Mouse (Mus musculus) neural tube, embryonic 12.5 days (tissue): Measurements from ENCODE around the gene Polr2j. TPM values are rescaled to one million over a fixed set of nuclear protein-coding genes. Genes with fewer than 3 reads are reported as not detected.
"Not testable (repeated sequence)": the region's sequence is repeated elsewhere in the genome, so short reads cannot be mapped to it uniquely, and the experiment has no call there.

Experiments
- ATAC-seq: fragments of 200-750 bp; cut with Nextera tagmentation; 2 replicates; pipeline ENCODE4 v1.8.0; 2017; ENCODE audit warnings: low read depth, mild to moderate bottlenecking, moderate TSS enrichment, moderate library complexity; ENCODE audit not compliant: low FRiP score
- H3K27ac ChIP-seq: fragments of 300-500 bp; sonication (generic); 2 replicates; pipeline ENCODE4 v1.5.1; 2016
- H3K27me3 ChIP-seq: fragments of 300-500 bp; sonication (generic); replicated peaks from 2 replicates; pipeline ENCODE4 v1.6.1; 2016; ENCODE audit warnings: mild to moderate bottlenecking
- H3K36me3 ChIP-seq: fragments of 300-500 bp; sonication (generic); 2 replicates; pipeline ENCODE4 v1.6.1; 2016; ENCODE audit warnings: mild to moderate bottlenecking
- H3K4me1 ChIP-seq: fragments of 300-500 bp; sonication (generic); 2 replicates; pipeline ENCODE4 v1.6.1; 2016
- H3K4me2 ChIP-seq: fragments of 300-500 bp; sonication (generic); replicated peaks from 2 replicates; pipeline ENCODE4 v1.6.1; 2016; ENCODE audit warnings: mild to moderate bottlenecking
- H3K4me3 ChIP-seq: fragments of 300-500 bp; sonication (generic); 2 replicates; pipeline ENCODE4 v1.5.1; 2016
- H3K9ac ChIP-seq: fragments of 300-500 bp; sonication (generic); 2 replicates; pipeline ENCODE4 v1.6.1; 2016; ENCODE audit warnings: mild to moderate bottlenecking
- H3K9me3 ChIP-seq: fragments of 300-500 bp; sonication (generic); 2 replicates; pipeline ENCODE4 v1.6.1; 2016; ENCODE audit warnings: mild to moderate bottlenecking
- WGBS: fragments of 180-500 bp; shearing (Covaris S2); methylation state at CpG from one replicate; pipeline ENCODE4 v1.1.7; 2016; 5-methylcytosine and 5-hydroxymethylcytosine counted together
- polyA plus RNA-seq: library from polyadenylated mRNA; unstranded; fragments of >200 nt; fragmentation: Nextera tagmentation; extraction: Ambion mirVana; gene quantifications from 2 replicates; pipeline ENCODE4 v1.2.1, GENCODE M21; 2016

The Polr2j gene
- polyA plus RNA-seq, 1 experiment from 2014 or later: 234 TPM

DNA sequence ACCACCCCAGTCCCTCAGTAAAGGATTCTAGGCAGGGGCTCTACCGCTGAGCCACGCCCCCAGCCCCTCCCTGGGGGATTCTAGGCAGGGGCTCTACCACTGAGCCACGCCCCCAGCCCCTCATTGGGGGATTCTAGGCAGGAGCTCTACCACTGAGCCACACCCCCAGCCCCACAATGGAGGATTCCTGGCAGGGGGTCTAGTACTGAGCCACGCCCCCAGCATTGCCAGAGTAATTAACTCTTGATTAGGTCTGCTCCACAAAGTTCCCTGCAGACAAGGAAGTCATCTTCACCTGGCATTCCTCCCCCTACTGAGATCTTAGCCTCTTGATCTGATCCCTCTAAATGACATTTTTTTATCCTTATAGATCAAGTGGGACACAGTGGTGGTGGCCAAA is 2.9 kb upstream of the Polr2j start:
- not testable (repeated sequence) for H3K9me3 ChIP-seq, H3K9ac ChIP-seq, H3K27ac ChIP-seq, H3K27me3 ChIP-seq, H3K4me3 ChIP-seq, H3K36me3 ChIP-seq, ATAC-seq, H3K4me2 ChIP-seq
- 40% methylated on average over 4 of the region's 4 CpGs for WGBS
- H3K4me1 ChIP-seq: peaks cover 18% of the 10 kb centered on the region

DNA sequence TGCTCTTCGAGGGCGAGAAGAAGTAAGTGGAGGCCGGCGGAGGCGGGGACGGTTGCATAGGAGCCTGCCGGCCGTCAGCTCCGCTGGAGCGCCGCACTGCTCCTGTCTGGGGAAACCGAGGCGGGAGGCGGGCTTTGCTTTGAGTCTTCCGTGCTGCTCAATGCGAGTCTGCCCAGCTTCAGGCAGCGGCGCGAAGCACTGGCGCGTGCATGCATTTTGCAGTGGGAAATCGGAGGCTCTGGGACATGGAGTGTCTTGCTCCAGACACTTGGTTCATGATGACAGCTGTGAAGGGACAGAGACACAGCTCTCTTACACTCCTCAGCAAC is 317 bp downstream of the Polr2j start:
- H3K27me3 ChIP-seq: no peaks in the 10 kb centered on the region
- no peak overlapping the region for H3K27ac ChIP-seq
- peaks cover 16% of the 10 kb centered on the region for H3K36me3 ChIP-seq
- H3K4me3 ChIP-seq: peak overlapping the region; percentile 90
- peak overlapping the region; percentile 80 for H3K9ac ChIP-seq
- peak overlapping the region; percentile 91 for H3K4me2 ChIP-seq
- WGBS: under 1% methylated on average over 22 of the region's 22 CpGs
- peaks cover 21% of the 10 kb centered on the region for H3K4me1 ChIP-seq
- no peaks in the 10 kb centered on the region for H3K9me3 ChIP-seq
- ATAC-seq: peak; percentile 53

DNA sequence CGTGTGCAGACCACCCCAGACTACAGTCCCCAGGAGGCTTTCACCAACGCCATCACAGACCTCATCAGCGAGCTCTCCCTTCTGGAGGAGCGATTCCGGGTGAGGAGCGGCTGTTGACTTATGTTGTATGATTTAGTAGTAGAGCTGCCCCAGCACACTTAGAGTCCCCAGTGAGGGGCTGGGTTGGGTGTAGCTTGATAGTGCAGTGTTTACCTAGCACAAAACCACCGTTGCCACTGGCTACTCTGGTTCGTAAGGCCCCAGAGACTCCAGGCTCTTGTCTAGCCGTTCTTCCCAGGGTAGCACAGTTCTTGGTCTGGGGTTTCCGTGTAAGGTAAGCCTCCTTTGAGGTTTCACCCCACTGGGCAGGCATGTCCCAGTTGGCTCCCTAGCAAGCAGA is 5.7 kb downstream of the Polr2j start:
- Histone ChIP-seq H3K9ac (no peak overlapping the region), H3K36me3 (peaks cover 58% of the 10 kb centered on the region), H3K4me3 (no peak overlapping the region), H3K27ac (no peak overlapping the region), H3K9me3 (no peaks in the 10 kb centered on the region), H3K4me1 (peaks cover 12% of the 10 kb centered on the region), H3K4me2 (no peak overlapping the region), H3K27me3 (no peaks in the 10 kb centered on the region)
- ATAC-seq: no peak
- WGBS: 89% methylated on average over 10 of the region's 10 CpGs

- Histone ChIP-seq H3K9me3 (no peaks in the 10 kb centered on the region), H3K36me3 (peaks cover 42% of the 10 kb centered on the region), H3K27ac (no peak within 1 kb of the TSS), H3K27me3 (no peaks in the 10 kb centered on the region), H3K9ac (peak within 1 kb of the TSS; percentile 74), H3K4me1 (peaks cover 20% of the 10 kb centered on the region), H3K4me2 (peak within 1 kb of the TSS; percentile 88), H3K4me3 (peak within 1 kb of the TSS; percentile 59)
- peak; percentile 92 for ATAC-seq
- WGBS: 1% methylated on average over 60 of the region's 60 CpGs
Measured at GRCm38 (mm10) chr5:136135571-136136291, 19.3 kb downstream of the Polr2j start, which contains the start of the genes Lrwd1 and Alkbh4. Gene Lrwd1, minus strand, starts transcription at chr5:136136074. Gene Alkbh4, plus strand, starts transcription at chr5:136136146.

DNA sequence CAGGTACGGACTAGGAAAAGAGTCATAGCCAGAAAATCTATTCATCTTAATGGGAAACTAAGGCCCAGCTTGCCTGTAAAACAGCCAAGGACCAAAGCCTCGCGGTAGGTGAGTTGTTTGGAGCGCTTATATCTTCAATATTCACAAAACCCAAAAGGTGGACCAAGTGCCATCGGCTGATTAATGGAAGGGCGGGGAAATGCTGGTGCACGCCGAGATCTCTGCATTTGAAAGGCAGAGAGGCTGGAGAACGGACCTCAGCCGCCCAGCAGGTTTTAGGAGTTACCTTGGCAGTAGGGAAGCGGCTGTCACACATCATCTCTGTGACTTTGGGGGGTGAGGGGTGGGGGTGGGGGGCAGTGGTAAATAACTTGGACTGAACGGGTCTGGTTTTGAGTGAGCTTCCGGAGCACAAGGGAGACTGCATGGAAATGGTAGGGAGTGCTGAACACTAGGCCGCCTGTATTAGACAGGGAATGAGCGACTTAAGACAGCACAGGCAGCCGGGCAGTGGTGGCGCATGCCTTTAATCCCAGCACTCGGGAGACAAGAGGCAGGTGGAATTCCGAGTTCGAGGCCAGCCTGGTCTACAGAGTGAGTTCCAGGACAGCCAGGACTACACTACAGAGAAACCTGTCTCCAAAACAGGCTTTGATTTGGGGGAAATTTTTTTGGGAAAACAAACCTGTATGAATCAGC is 20.0 kb downstream of the Polr2j start:
- Histone ChIP-seq H3K27ac (no peak overlapping the region), H3K36me3 (peaks cover 43% of the 10 kb centered on the region), H3K4me3 (peak overlapping the region; percentile 59), H3K27me3 (no peaks in the 10 kb centered on the region), H3K4me1 (peaks cover 20% of the 10 kb centered on the region), H3K4me2 (peak overlapping the region; percentile 88), H3K9ac (peak overlapping the region; percentile 74), H3K9me3 (no peaks in the 10 kb centered on the region)
- 11% methylated on average over 20 of the region's 20 CpGs for WGBS
- ATAC-seq: no peak

DNA sequence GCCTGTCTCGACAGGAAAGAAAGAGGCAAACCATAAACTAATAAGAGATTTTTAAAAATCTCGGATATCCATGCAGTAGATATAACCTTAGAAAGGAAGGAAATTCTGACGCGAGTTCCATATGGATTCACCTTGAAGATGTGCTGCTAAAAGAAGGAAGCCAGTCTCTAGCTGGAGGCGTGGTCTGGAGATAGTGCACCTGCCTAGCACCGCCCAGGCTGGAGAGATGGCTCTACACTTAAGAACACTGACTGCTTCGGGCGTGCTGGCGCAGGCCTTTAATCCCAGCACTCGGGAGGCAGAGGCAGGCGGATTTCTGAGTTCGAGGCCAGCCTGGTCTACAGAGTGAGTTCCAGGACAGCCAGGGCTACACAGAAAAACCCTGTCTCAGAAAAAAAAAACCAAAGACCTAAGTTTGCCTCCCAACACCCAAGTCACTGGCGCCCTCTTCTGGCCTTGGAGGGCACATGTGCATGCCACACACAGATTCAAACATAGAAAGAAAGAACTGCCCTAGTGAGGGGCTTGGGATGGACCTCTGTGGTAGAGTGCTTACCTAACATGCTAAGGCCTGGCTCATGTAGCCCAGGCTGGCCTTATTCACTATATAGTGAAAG is 21.3 kb downstream of the Polr2j start:
- no peak overlapping the region for H3K4me2 ChIP-seq
- ATAC-seq: no peak
- H3K27ac ChIP-seq: no peak overlapping the region
- no peaks in the 10 kb centered on the region for H3K9me3 ChIP-seq
- H3K4me1 ChIP-seq: peaks cover 20% of the 10 kb centered on the region
- no peaks in the 10 kb centered on the region for H3K27me3 ChIP-seq
- H3K36me3 ChIP-seq: peaks cover 42% of the 10 kb centered on the region
- 78% methylated on average over 13 of the region's 13 CpGs for WGBS
- no peak overlapping the region for H3K9ac ChIP-seq
- no peak overlapping the region for H3K4me3 ChIP-seq

DNA sequence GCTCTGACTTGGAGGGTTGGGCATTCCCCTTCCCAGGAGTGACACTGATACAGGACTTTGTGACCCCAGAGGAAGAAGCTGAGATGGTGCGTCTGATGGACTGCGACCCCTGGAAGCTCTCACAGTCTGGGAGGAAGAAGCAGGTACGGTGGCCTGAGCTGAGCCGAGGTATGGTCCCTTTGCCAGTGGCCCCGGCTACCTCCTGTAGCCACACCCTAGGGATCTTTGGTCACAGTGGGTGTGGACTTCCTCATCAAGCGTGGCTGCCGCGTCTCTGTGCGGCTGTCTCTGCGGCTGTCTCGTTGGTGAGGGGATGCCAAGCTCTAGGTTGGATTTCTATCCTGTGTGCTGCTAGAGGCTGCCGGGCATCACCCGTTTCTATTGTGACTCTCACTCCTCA is 23.0 kb downstream of the Polr2j start:
- no peak overlapping the region for H3K9ac ChIP-seq
- H3K4me2 ChIP-seq: no peak overlapping the region
- no peak overlapping the region for H3K27ac ChIP-seq
- H3K4me3 ChIP-seq: no peak overlapping the region
- WGBS: 96% methylated on average over 13 of the region's 13 CpGs
- no peak for ATAC-seq
- H3K9me3 ChIP-seq: no peaks in the 10 kb centered on the region
- no peaks in the 10 kb centered on the region for H3K27me3 ChIP-seq
- H3K4me1 ChIP-seq: peaks cover 20% of the 10 kb centered on the region
- peaks cover 36% of the 10 kb centered on the region for H3K36me3 ChIP-seq

DNA sequence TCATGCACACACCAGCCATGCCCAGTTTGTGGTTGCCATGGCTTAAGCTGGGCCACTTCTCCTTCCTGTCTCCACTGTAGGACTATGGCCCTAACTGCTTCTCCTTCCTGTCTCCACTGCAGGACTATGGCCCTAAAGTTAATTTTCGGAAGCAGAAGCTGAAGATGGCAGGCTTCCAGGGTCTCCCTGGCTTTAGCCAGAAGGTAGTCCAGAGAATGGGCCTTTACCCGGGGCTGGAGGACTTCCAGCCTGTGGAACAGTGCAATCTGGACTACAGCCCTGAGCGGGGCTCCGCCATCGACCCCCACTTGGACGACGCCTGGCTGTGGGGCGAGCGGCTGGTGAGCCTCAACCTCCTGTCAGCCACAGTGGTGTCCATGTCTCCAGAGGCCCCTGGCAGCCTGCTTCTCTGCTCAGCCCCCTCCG is 23.6 kb downstream of the Polr2j start:
- Histone ChIP-seq H3K9me3 (no peaks in the 10 kb centered on the region), H3K9ac (no peak overlapping the region), H3K27ac (no peak overlapping the region), H3K4me2 (no peak overlapping the region), H3K4me1 (peaks cover 13% of the 10 kb centered on the region), H3K4me3 (no peak overlapping the region), H3K36me3 (peaks cover 36% of the 10 kb centered on the region), H3K27me3 (no peaks in the 10 kb centered on the region)
- WGBS: 92% methylated on average over 10 of the region's 10 CpGs
- no peak for ATAC-seq

DNA sequence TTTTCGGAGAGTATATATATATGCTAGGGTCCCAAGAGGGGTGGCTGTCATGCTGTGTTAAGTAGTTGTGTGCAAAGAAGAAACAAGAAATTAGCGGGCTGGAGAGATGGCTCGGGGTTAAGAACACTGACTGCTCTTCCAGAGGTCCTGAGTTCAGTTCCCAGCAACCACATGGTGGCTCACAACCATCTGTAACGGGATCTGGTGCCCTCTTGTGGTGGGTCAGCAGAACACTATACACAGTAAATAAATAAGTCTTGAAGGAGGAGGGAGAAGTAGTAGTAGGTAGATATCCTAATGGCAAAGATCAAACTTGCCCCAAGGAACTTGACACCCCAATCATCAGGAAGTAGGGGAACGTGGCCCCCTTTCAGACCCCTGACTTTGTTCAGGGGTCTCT is 26.3 kb downstream of the Polr2j start:
- WGBS: 81% methylated on average over 5 of the region's 5 CpGs
- Histone ChIP-seq H3K9me3 (no peaks in the 10 kb centered on the region), H3K27me3 (no peaks in the 10 kb centered on the region), H3K27ac (no peak overlapping the region), H3K36me3 (peaks cover 36% of the 10 kb centered on the region), H3K4me3 (no peak overlapping the region), H3K9ac (no peak overlapping the region), H3K4me1 (no peaks in the 10 kb centered on the region), H3K4me2 (no peak overlapping the region)
- ATAC-seq: no peak

DNA sequence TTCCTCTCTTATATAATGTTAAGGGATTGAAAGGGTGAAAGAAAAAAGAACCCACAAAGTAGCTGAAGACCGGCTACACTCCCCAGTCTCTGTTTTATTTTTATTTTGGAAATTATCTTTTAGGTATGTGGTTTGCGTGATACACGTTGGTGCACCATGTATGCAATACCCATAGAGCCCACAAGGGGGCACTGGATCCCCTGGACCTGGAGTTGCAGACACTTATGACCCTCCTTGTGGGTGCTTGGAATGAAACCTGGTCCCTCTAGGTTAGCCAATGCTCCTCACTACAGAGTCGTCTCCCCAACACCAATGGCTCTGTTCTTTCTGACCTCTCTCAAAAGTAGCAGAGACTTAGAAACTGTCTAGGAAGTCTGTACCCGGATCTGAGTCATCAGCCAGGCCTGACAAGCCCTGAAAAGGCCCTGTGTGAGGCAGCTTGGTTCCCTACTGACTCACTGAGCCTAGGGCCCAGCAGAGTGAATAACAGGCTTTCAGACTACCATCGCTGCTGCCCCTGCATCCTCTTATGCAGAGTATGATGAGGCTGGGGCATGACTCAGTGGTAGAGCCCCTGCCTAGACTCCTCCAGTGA is 26.8 kb downstream of the Polr2j start:
- Histone ChIP-seq H3K4me1 (no peaks in the 10 kb centered on the region), H3K4me2 (no peak overlapping the region), H3K9ac (no peak overlapping the region), H3K36me3 (peaks cover 36% of the 10 kb centered on the region), H3K27me3 (no peaks in the 10 kb centered on the region), H3K9me3 (no peaks in the 10 kb centered on the region), H3K4me3 (no peak overlapping the region), H3K27ac (no peak overlapping the region)
- WGBS: 89% methylated on average over 6 of the region's 6 CpGs
- ATAC-seq: no peak

- Histone ChIP-seq H3K27me3 (no peaks in the 10 kb centered on the region), H3K4me2 (no peak overlapping the region), H3K4me1 (no peaks in the 10 kb centered on the region), H3K36me3 (peaks cover 28% of the 10 kb centered on the region), H3K27ac (no peak overlapping the region), H3K4me3 (no peak overlapping the region), H3K9me3 (no peaks in the 10 kb centered on the region), H3K9ac (no peak overlapping the region)
- no peak for ATAC-seq
- WGBS: 60% methylated on average over 12 of the region's 12 CpGs
Measured at GRCm38 (mm10) chr5:136144606-136145430, 28.4 kb downstream of the Polr2j start.
